Mouse (Mus musculus) right cerebral cortex, adult 2 months (tissue): ENCODE measurements at regions not wholly inside any gene's neighbourhood (a gene's known extent, or its start where the extent isn't known, plus 50 kb on each side); places are given as distances from the start of the nearest gene placed in this dataset.

Source experiments
- DNase-seq, 2 experiments: peaks; one replicate each; pipeline ENCODE4 v3.0.0; 2021 to 2022; ENCODE audit warnings: low spot score in 2 of 2

- no peak for DNase-seq
These were observed 441.5 kb downstream of the Basp1 start for GRCm38 (mm10) chr15:24972020-24972419.

GRCm38 (mm10) chr15:24969391-24969812, 444.2 kb downstream of the Basp1 start:
- DNase-seq, result peak; percentile 33 to 60

GRCm38 (mm10) chr15:24968636-24969317, 444.8 kb downstream of the Basp1 start:
- DNase-seq, result peak in 1 of 2 experiments; percentile 6

- no peak for DNase-seq
These were observed 483.8 kb downstream of the Basp1 start for GRCm38 (mm10) chr15:24929742-24930141.

GRCm38 (mm10) chr15:24911866-24912265, 501.7 kb downstream of the Basp1 start:
- no peak for DNase-seq

GRCm38 (mm10) chr15:24911466-24911865, 502.1 kb downstream of the Basp1 start:
- no peak for DNase-seq

- DNase-seq, result peak; percentile 13 to 19
These were observed 506.6 kb downstream of the Basp1 start for GRCm38 (mm10) chr15:24906957-24907356.

- DNase-seq, result no peak
These were observed 534.7 kb downstream of the Basp1 start for GRCm38 (mm10) chr15:24878846-24879245.

GRCm38 (mm10) chr15:24877711-24878598, 535.6 kb downstream of the Basp1 start:
- DNase-seq, result no peak

- DNase-seq, result no peak
These were observed 537.3 kb downstream of the Basp1 start for GRCm38 (mm10) chr15:24876157-24876731.

- no peak for DNase-seq
These were observed 573.3 kb downstream of the Basp1 start for GRCm38 (mm10) chr15:24840271-24840670.

- DNase-seq, result peak in 1 of 2 experiments; percentile 6
These were observed 575.2 kb downstream of the Basp1 start for GRCm38 (mm10) chr15:24838390-24838789.

GRCm38 (mm10) chr15:24827881-24828280, 585.7 kb downstream of the Basp1 start:
- no peak for DNase-seq

- DNase-seq, result no peak
These were observed 586.3 kb downstream of the Basp1 start for GRCm38 (mm10) chr15:24827259-24827658.

GRCm38 (mm10) chr15:24796836-24797235, 616.7 kb downstream of the Basp1 start:
- no peak for DNase-seq

- DNase-seq, result no peak
These were observed 620.2 kb downstream of the Basp1 start for GRCm38 (mm10) chr15:24793381-24793780.

- DNase-seq, result no peak
These were observed 627.2 kb downstream of the Basp1 start for GRCm38 (mm10) chr15:24786336-24786735.

- no peak for DNase-seq
These were observed 635.3 kb downstream of the Basp1 start for GRCm38 (mm10) chr15:24778234-24778633.

GRCm38 (mm10) chr15:24751480-24752157, 661.9 kb downstream of the Basp1 start:
- DNase-seq, result no peak

- DNase-seq, result no peak
These were observed 670.3 kb downstream of the Basp1 start for GRCm38 (mm10) chr15:24743240-24743639.

- DNase-seq, result no peak
These were observed 688.4 kb downstream of the Basp1 start for GRCm38 (mm10) chr15:24725170-24725569.

GRCm38 (mm10) chr15:24724664-24725063, 688.9 kb downstream of the Basp1 start:
- peak; percentile 32 to 54 for DNase-seq
